Mouse (Mus musculus) lung, postnatal 0 days (tissue): Measurements from ENCODE around the gene Cdh20.

Experiments used
- CTCF ChIP-seq: IDR thresholded peaks from 2 replicates; pipeline ENCODE4 v1.5.1; 2016; ENCODE audit warnings: antibody characterized with exemption, mild to moderate bottlenecking
- EP300 ChIP-seq: IDR thresholded peaks from 2 replicates; pipeline ENCODE4 v1.6.1; 2016; ENCODE audit warnings: antibody characterized with exemption, mild to moderate bottlenecking, control low read depth

GRCm38 (mm10) chr1:105041668-105042067 lies 273.3 kb downstream of the Cdh20 start:
- TF ChIP-seq CTCF (no peak), EP300 (no peak)
